Comparison of ENCODE assay signal across 33 mouse cellular contexts in the genomic region with DNA sequence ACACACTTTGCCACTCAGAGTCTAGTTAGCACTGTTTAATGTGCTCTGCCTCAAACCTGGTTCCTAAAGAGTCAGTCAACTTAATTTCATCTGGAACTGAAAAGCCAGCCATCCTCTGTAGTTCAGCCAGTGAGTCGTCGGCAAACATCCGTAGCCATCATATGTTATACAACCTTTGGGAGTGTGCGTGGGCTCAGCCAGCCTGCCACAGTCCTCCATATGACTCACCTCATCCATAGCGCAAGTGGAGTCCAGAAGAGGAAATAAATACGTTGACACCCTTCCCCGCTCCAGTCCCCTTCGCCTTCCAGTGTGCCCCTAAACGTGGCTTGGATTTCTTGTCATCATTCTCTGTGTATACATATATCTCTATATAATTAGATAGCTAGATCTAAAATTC. TPM values are rescaled to one million over a fixed set of nuclear protein-coding genes. Genes with fewer than 3 reads are reported as not detected.
A peak's percentile ranks its signal among the peaks of the same experiment; 100 is the strongest.
DNase-seq lines count a peak whose midpoint lies in the region; ATAC-seq and TF ChIP-seq lines count a peak whose summit lies in the region.
"Had no signal": no experiment of that assay in that cellular context is flagged by ENCODE, and none has a peak within 500 bp of the region (broad histone marks: within the 10 kb centered on the region; RNA-seq: fewer than 3 reads in every experiment).

No protein-coding gene starts in this region.

- no peaks in the 10 kb centered on the region for H3K27me3 ChIP-seq in myocyte (ENCODE audit: control insufficient read depth, insufficient read depth, insufficient read length)
- H3K27me3 ChIP-seq: forebrain, embryonic 15.5 days; heart, embryonic 12.5 days; hindbrain, embryonic 15.5 days; midbrain, embryonic 15.5 days; Patski had no signal

- H3ac ChIP-seq in myocyte (ENCODE audit: control insufficient read depth, insufficient read length) = no peak overlapping the region

- no peak overlapping the region for H3K4me3 ChIP-seq in myocyte
- H3K4me3 ChIP-seq: embryonic facial prominence, embryonic 13.5 days; forebrain, embryonic 10.5 days; forebrain, embryonic 15.5 days; gastrocnemius, adult 2 months; heart, adult 2 months; heart, embryonic 12.5 days; hindbrain, embryonic 15.5 days; layer of hippocampus, adult 2 months; limb, embryonic 13.5 days; lung, embryonic 15.5 days; midbrain, embryonic 10.5 days; midbrain, embryonic 15.5 days had no signal

- no peaks in the 10 kb centered on the region for H3K79me2 ChIP-seq in myocyte (ENCODE audit: control insufficient read depth, insufficient read depth)

- no peak for ATAC-seq in inflammation-experienced regulatory T-cells, adult 6 months
- ATAC-seq: forebrain, embryonic 15.5 days; midbrain, embryonic 15.5 days; Patski had no signal

- H3K36me3 ChIP-seq in myocyte (ENCODE audit: control insufficient read depth, insufficient read depth) = no peaks in the 10 kb centered on the region
- H3K36me3 ChIP-seq: embryonic facial prominence, embryonic 13.5 days; forebrain, embryonic 10.5 days; forebrain, embryonic 15.5 days; heart, embryonic 12.5 days; hindbrain, embryonic 15.5 days; limb, embryonic 13.5 days; lung, embryonic 15.5 days; midbrain, embryonic 10.5 days; midbrain, embryonic 15.5 days had no signal

- peak overlapping the region; percentile 10 for H3K4me2 ChIP-seq in myocyte (ENCODE audit: low read depth)
- H3K4me2 ChIP-seq: embryonic facial prominence, embryonic 13.5 days; forebrain, embryonic 15.5 days; heart, embryonic 12.5 days; hindbrain, embryonic 15.5 days; limb, embryonic 13.5 days; liver, embryonic 11.5 days; lung, embryonic 15.5 days; midbrain, embryonic 15.5 days had no signal

- no peak for TF ChIP-seq POLR2A in myocyte (IDR thresholded peaks at IDR 0.05; ENCODE audit: insufficient read length, low read depth)

- peak; percentile 48 to 68 for DNase-seq in left cerebral cortex, adult 18-20 months (ENCODE audit: low spot score in 2 of 2)
- DNase-seq in left cerebral cortex, adult 11 months (ENCODE audit: low spot score) = no peak
- DNase-seq in right cerebral cortex, postnatal 25 days = peak; percentile 43
- no peak for DNase-seq in right cerebral cortex, postnatal 14 days
- no peak for DNase-seq in ovary, postnatal 10 days (ENCODE audit: low spot score)
- DNase-seq: adrenal gland, postnatal 14 days; cerebellum, adult 11-12 months; cerebellum, adult 9-11 months; gastrocnemius, adult 2 months; gastrocnemius, postnatal 36 days; heart, adult 2 months; kidney, adult 18-20 months; kidney, postnatal 36 days; thymus, postnatal 14 days had no signal

TF ChIP-seq in myocyte, 11 proteins besides CTCF, POLR2A, EP300 and RAD21:
- no peak for TF ChIP-seq REST (IDR thresholded peaks at IDR 0.05; ENCODE audit: insufficient read depth, insufficient read length)
- no peak for TF ChIP-seq POLR2AphosphoS2 (IDR thresholded peaks at IDR 0.05; ENCODE audit: insufficient read length, low read depth)
- no peak for TF ChIP-seq CEBPB (IDR thresholded peaks at IDR 0.05; ENCODE audit: insufficient read depth, poor library complexity, severe bottlenecking)
- TF ChIP-seq SRF (IDR thresholded peaks at IDR 0.05; ENCODE audit: control insufficient read depth, insufficient read length, low read depth) = no peak
- no peak for TF ChIP-seq MYOG (IDR thresholded peaks at IDR 0.05; ENCODE audit: control insufficient read depth in 1 of 3, insufficient read depth in 1 of 3, insufficient read length in 2 of 3, low read depth in 2 of 3)
- no peak for TF ChIP-seq USF1 (IDR thresholded peaks at IDR 0.05; ENCODE audit: low read depth)
- TF ChIP-seq MYOD1 (IDR thresholded peaks at IDR 0.05; ENCODE audit: control insufficient read depth in 1 of 3, insufficient read length in 2 of 3, low read depth in 2 of 3) = no peak
- TF ChIP-seq TCF3 (IDR thresholded peaks at IDR 0.05; ENCODE audit: insufficient read length, low read depth) = no peak
- TF ChIP-seq TCF12 (IDR thresholded peaks at IDR 0.05; ENCODE audit: insufficient read depth, poor library complexity, severe bottlenecking) = no peak
- TF ChIP-seq E2F4 (IDR thresholded peaks at IDR 0.05; ENCODE audit: insufficient read depth) = no peak
- TF ChIP-seq MAX (IDR thresholded peaks at IDR 0.05; ENCODE audit: low read depth) = no peak
TF ChIP-seq in myocyte: peak in this region for 0.

RNA-seq across cellular contexts. Expression of a gene that starts 6.0 kb away (rescaled TPM):
- total RNA-seq in left cerebral cortex, adult 18-20 months (2021) = 100 to 1,000 TPM; 306 to 326 TPM
- 126 TPM for polyA plus RNA-seq in myocyte (2012; fragmentation: generic; extraction: Trizol)
- 10 to 100 TPM; 31.8 to 38.3 (median 38.3) TPM for polyA plus RNA-seq in inflammation-experienced regulatory T-cells, adult 6 months (2017; shearing (Covaris generic))

RNA-seq across cellular contexts. Expression of a gene that starts 33.2 kb away (rescaled TPM):
- 10 to 100 TPM; 70.6 to 84.6 TPM for total RNA-seq in left cerebral cortex, adult 18-20 months (2021)
- 47.6 TPM for polyA plus RNA-seq in myocyte (2012; fragmentation: generic; extraction: Trizol)
- polyA plus RNA-seq in inflammation-experienced regulatory T-cells, adult 6 months (2017; shearing (Covaris generic)) = 1 to 10 TPM; 6.1 to 9.3 (median 8.7) TPM

RNA-seq across cellular contexts. Expression of a gene that starts 53.3 kb away (rescaled TPM):
- not detected for total RNA-seq in left cerebral cortex, adult 18-20 months (2021)
- polyA plus RNA-seq in myocyte (2012; fragmentation: generic; extraction: Trizol) = 0.59 TPM
- polyA plus RNA-seq in inflammation-experienced regulatory T-cells, adult 6 months (2017; shearing (Covaris generic)) = not detected
- total RNA-seq: common myeloid progenitor, adult 5-6 weeks; G1E; gastrocnemius, adult 2 months; hematopoietic stem cell, adult 5-6 weeks; layer of hippocampus, adult 2 months; left cerebral cortex, postnatal 14 days; neutrophil, adult 5-6 weeks had no signal
- polyA plus RNA-seq: G1E had no signal

Comparison
In these comparisons a context has a peak if more than half of its experiments do, and no peak if none do; other contexts are left out.
1. DNase-seq: peak in left cerebral cortex, adult 18-20 months (2 of 2) and right cerebral cortex, postnatal 25 days (single experiment); none in left cerebral cortex, adult 11 months (single experiment), right cerebral cortex, postnatal 14 days (single experiment) and ovary, postnatal 10 days (single experiment).